Mouse (Mus musculus) stomach, postnatal 0 days (tissue): ENCODE measurements around the gene Zfp248.

ENCODE experiments used
- CTCF ChIP-seq: IDR thresholded peaks from 2 replicates; pipeline ENCODE4 v1.5.1; 2016; ENCODE audit warnings: antibody characterized with exemption, low read depth, mild to moderate bottlenecking, moderate library complexity
- EP300 ChIP-seq: optimal IDR thresholded peaks from 2 replicates; pipeline ENCODE3; 2016; ENCODE audit warnings: antibody characterized with exemption

DNA sequence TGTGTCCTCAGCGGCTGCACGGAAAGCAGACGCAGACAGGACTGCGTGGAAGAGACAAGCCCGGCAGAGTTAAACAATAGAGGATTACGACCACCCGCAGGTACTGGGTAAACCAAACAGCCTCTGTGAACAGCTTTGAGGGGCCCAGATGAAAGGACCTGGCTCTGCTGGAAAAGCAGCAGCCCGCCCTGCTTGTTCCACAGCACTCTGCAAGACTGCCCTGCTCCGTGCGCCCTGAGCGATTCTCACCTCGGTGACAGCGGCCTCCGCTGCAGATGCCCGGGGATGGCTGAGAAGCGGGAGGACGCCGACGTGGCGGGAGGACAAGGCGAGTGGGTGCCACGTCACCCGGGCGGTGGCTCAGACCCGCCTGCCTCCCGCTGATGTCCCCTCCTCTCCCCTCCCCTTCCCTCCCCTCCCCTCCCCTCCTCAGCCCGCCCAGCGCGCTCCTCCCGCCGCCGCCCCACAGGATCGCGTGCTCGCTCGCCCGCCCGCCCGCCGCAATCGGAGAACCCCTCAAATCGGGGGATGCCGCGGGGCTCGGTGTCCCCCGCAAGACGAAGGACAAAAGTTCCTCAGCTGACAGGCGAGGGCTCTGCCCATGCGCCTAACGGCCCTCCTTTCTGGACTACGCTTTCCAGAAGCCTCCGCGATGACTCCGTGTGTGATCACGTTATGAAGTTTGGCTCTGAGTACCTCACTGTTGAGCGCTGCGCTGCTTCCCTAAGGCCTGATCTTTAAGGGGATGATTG lies 23.8 kb upstream of the Zfp248 start, which contains the start of gene Zfp9:
- TF ChIP-seq EP300, result no peak
- no peak for TF ChIP-seq CTCF
